Mouse (Mus musculus) stomach, embryonic 14.5 days (tissue): Measurements from ENCODE around the gene Slc1a5. TPM values are rescaled to one million over a fixed set of nuclear protein-coding genes. Genes with fewer than 3 reads are reported as not detected.

Experiments used
- ATAC-seq: fragments of 200-750 bp; cut with Nextera tagmentation; 2 replicates; pipeline ENCODE4 v1.8.0; 2017; ENCODE audit warnings: low read depth, moderate TSS enrichment; ENCODE audit not compliant: insufficient number of reproducible peaks, insufficient read depth, low FRiP score
- H3K27ac ChIP-seq: fragments of 300-500 bp; sonication (generic); 2 replicates; pipeline ENCODE4 v1.5.1; 2014; ENCODE audit warnings: mild to moderate bottlenecking, low read length, moderate library complexity, mixed read lengths
- H3K27me3 ChIP-seq: fragments of 300-500 bp; sonication (generic); 2 replicates; pipeline ENCODE4 v1.6.1; 2014; ENCODE audit warnings: low read length, control low read depth, mixed read lengths; ENCODE audit not compliant: control insufficient read depth, insufficient read depth
- H3K36me3 ChIP-seq: fragments of 300-500 bp; sonication (generic); 2 replicates; pipeline ENCODE4 v1.6.1; 2014; ENCODE audit warnings: mild to moderate bottlenecking, control low read depth, low read length, moderate library complexity, mixed read lengths; ENCODE audit not compliant: control insufficient read depth, insufficient read depth
- H3K4me1 ChIP-seq: fragments of 300-500 bp; sonication (generic); 2 replicates; pipeline ENCODE4 v1.6.1; 2014; ENCODE audit warnings: low read length, control low read depth, mixed read lengths; ENCODE audit not compliant: control insufficient read depth, insufficient read depth
- H3K4me2 ChIP-seq: fragments of 300-500 bp; sonication (generic); replicated peaks from 2 replicates; pipeline ENCODE4 v1.6.1; 2014; ENCODE audit warnings: low read depth, low read length, control low read depth
- H3K4me3 ChIP-seq: fragments of 300-500 bp; sonication (generic); 2 replicates; pipeline ENCODE4 v1.5.1; 2014; ENCODE audit warnings: low read depth, low read length, control low read depth
- H3K9ac ChIP-seq: fragments of 300-500 bp; sonication (generic); replicated peaks from 2 replicates; pipeline ENCODE4 v1.6.1; 2014; ENCODE audit warnings: low read depth, mild to moderate bottlenecking, control low read depth, low read length, moderate library complexity, mixed read lengths
- H3K9me3 ChIP-seq: fragments of 300-500 bp; sonication (generic); 2 replicates; pipeline ENCODE4 v1.6.1; 2016; ENCODE audit warnings: low read depth, low read length, control low read depth; ENCODE audit not compliant: control insufficient read depth
- WGBS: fragments of 180-500 bp; shearing (Covaris S2); extraction: QIAGEN DNeasy Blood & Tissue Kit; methylation state at CpG from one replicate; pipeline ENCODE4 v1.1.7; 2014; 5-methylcytosine and 5-hydroxymethylcytosine counted together
- polyA plus RNA-seq: library from polyadenylated mRNA; unstranded; fragments of >200 nt; fragmentation: Nextera tagmentation; extraction: Ambion mirVana; gene quantifications from 2 replicates; pipeline ENCODE4 v1.2.1, GENCODE M21; 2014

Slc1a5 gene
- polyA plus RNA-seq, 1 experiment from 2014 or later: 36.7 TPM

DNA sequence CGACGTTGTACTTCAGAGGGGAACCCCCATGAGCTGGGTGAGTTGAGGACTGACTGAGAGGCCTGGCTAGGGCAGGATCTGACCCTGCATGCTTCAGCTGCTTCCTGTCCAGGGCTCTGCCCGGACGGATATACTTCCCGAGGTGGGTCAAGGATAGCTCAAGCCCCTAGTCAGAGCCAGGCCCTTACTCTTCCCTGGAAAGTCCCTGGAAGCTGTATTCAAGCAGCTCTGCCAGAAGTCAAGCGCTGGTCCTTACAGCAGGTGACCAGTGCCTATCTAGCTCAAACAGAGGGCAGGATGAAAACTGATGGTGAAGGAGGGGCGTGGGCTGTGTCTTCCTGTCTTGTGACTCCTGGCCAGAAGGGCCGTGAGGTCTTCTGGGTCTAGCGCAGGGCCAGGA, 49.3 kb downstream of the Slc1a5 start:
- H3K4me2 ChIP-seq: no peak overlapping the region
- H3K9ac ChIP-seq: no peak overlapping the region
- no peak for ATAC-seq
- H3K27ac ChIP-seq: no peak overlapping the region
- H3K9me3 ChIP-seq: no peaks in the 10 kb centered on the region
- H3K36me3 ChIP-seq: peaks cover 89% of the 10 kb centered on the region
- H3K4me1 ChIP-seq: no peaks in the 10 kb centered on the region
- 80% methylated on average over 9 of the region's 9 CpGs for WGBS
- no peaks in the 10 kb centered on the region for H3K27me3 ChIP-seq
- no peak overlapping the region for H3K4me3 ChIP-seq

DNA sequence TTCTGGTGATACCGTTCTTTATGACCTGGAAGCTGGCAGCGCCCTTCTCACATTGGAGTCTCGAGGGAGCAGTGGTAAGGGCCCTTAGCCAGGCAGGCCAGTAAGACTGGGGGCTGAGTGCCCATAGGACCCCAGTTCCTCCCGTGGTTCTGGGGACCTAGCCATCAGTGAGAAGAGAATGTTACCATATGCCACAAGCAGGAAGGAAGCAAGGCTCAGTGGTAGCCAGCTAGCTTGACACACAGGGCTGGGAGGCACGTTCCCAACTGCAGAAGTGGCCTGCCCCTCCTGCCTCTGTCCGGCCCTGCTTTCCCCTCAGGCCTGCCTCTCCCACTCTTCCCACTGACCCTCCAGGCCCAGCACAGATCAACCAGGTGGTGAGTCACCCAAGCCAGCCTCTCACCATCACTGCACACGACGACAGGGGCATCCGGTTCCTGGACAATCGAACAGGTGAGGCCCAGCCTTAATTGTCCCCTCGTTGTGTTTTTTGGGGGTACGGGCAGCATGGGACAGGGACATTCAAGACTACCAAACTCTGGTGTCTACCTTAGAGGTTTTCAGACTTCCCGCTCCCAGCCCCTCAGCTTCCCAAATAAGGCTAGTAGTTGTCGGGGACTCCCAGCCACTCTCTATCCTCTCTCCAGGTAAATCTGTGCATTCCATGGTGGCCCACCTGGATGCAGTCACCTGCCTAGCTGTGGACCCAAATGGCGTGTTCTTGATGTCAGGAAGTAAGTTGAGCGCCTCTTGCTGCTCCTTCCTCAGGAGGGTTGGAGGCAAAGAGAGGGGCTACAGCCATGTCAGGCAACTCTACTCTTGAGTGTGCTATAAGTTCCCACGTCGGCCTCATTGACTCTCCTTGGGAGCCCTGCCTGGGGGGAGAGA, 57.0 kb downstream of the Slc1a5 start:
- no peak overlapping the region for H3K4me3 ChIP-seq
- ATAC-seq: no peak
- no peak overlapping the region for H3K9ac ChIP-seq
- no peaks in the 10 kb centered on the region for H3K27me3 ChIP-seq
- 91% methylated on average over 18 of the region's 18 CpGs for WGBS
- H3K36me3 ChIP-seq: peaks cover 59% of the 10 kb centered on the region
- H3K4me2 ChIP-seq: no peak overlapping the region
- no peaks in the 10 kb centered on the region for H3K9me3 ChIP-seq
- H3K4me1 ChIP-seq: 0 out of 2 replicates have a peak, but pooled peaks cover 5% of the 10 kb centered on the region
- H3K27ac ChIP-seq: no peak overlapping the region

DNA sequence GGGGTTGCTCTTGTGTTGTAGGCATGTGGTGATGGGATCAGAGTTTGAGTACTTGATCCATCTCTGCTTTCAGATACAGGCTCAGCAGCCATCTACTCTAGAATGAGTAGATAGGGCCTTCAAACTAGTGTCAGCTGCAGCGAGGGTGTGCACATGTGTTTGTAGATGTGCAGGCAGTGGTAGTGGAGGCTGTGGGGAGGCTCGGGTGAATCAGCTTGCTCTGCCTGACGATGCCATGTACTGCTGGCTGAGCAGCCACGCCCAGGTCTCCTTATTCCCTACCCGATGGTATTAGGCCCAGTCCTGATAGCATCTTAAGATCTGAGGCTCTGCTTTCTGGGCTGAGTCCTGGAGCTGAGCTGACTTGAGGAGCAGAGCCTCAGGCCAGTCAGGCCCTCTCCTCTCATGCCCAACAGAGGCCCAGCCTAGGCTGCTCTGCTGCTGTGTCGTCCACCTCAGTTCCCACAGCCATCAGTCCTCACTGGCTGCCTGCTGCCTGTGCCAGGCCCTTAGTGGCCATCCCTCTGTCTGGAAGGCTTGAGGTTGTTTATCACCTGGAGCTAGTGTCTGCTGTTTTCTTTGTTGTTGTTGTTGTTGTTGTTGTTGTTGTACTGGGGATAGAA, 57.8 kb downstream of the Slc1a5 start:
- H3K36me3 ChIP-seq: peaks cover 51% of the 10 kb centered on the region
- no peaks in the 10 kb centered on the region for H3K27me3 ChIP-seq
- no peak overlapping the region for H3K9ac ChIP-seq
- H3K4me1 ChIP-seq: peaks cover 7% of the 10 kb centered on the region; the same call in 1 of the 2 replicates
- no peak overlapping the region for H3K27ac ChIP-seq
- no peaks in the 10 kb centered on the region for H3K9me3 ChIP-seq
- ATAC-seq: no peak
- H3K4me3 ChIP-seq: no peak overlapping the region
- H3K4me2 ChIP-seq: no peak overlapping the region
- 77% methylated on average over 6 of the region's 6 CpGs for WGBS

DNA sequence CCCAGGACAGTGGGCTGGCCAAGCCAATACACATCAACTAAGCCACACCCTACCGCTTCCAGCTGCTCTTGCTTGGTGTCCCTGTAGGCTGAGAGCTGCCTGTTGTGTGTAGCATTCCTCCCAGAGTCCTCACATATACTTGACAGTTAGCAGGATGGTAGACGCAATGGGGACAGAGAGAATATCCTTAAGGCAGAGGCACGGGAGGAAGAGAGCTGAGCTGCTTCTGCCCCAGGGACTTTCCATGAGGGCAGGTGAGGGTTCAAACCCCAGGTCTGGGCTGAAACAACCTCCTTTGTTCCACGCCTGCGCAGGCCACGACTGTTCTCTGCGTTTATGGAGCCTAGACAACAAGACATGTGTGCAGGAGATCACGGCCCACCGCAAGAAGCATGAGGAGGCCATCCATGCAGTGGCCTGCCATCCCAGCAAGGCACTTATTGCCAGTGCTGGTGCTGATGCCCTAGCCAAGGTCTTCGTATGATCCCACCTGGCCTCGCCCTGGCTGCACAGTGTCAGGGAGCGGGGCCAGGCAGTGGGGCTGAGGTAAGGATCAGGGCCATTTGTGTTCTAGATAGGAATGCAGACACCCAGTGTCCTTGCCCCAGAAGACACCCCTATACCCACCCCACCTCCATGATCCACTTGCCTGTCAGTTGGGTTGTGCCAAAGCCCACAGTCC, 58.4 kb downstream of the Slc1a5 start:
- Histone ChIP-seq H3K27me3 (no peaks in the 10 kb centered on the region), H3K4me2 (no peak overlapping the region), H3K9ac (no peak overlapping the region), H3K4me3 (no peak overlapping the region), H3K4me1 (peaks cover 11% of the 10 kb centered on the region; the same call in 1 of the 2 replicates), H3K9me3 (no peaks in the 10 kb centered on the region), H3K36me3 (peaks cover 45% of the 10 kb centered on the region), H3K27ac (no peak overlapping the region)
- no peak for ATAC-seq
- WGBS: 94% methylated on average over 12 of the region's 12 CpGs

DNA sequence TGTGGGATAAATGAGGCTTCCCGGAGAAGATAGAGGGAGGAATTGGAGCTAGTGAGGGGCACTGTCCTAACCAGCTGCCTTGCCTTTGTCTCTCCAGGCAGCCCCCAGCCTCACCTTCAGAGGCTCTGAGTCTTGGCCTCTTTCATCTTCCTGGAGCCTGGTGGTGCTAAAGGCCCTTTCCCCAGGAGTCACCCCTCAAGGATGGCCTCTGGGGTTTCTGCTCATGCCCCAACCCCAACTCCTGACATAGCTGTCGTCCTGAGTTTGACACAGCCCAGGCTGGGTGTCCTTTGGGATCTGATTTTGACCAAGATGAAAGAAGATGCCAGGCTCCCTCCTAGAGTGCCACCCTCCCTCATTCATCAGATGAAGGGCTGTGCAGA, 59.0 kb downstream of the Slc1a5 start:
- no peak for ATAC-seq
- Histone ChIP-seq H3K4me2 (no peak overlapping the region), H3K27me3 (no peaks in the 10 kb centered on the region), H3K36me3 (peaks cover 39% of the 10 kb centered on the region), H3K4me3 (no peak overlapping the region), H3K9me3 (no peaks in the 10 kb centered on the region), H3K27ac (no peak overlapping the region), H3K4me1 (peaks cover 16% of the 10 kb centered on the region; the same call in 1 of the 2 replicates), H3K9ac (no peak overlapping the region)
- 87% methylated on average over 2 of the region's 2 CpGs for WGBS

DNA sequence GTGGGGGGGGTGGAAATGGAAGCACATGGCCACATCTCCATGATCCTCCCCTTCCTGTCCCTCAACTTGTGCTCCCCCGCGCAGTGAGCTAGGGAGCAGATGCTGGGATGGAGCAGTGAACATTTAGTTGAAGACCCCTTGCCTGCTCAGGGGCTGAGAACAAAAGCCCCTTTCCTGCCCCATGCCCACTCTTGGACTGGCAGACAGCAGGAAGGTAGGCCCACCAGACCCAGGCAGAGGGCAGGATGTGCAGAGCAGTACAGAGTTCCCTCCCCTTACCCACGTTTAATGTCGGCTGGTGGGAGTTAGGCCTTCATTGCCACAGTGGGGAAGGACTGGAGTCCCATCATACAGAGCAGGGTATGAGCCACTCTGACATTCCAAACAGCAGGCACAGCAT, 59.9 kb downstream of the Slc1a5 start:
- Histone ChIP-seq H3K9ac (no peak overlapping the region), H3K36me3 (peaks cover 38% of the 10 kb centered on the region), H3K4me2 (no peak overlapping the region), H3K9me3 (no peaks in the 10 kb centered on the region), H3K27ac (peak overlapping the region; percentile 64; the same call in 1 of the 2 replicates), H3K4me3 (no peak overlapping the region), H3K4me1 (peaks cover 20% of the 10 kb centered on the region; the same call in 1 of the 2 replicates), H3K27me3 (no peaks in the 10 kb centered on the region)
- ATAC-seq: no peak
- 73% methylated on average over 4 of the region's 4 CpGs for WGBS

DNA sequence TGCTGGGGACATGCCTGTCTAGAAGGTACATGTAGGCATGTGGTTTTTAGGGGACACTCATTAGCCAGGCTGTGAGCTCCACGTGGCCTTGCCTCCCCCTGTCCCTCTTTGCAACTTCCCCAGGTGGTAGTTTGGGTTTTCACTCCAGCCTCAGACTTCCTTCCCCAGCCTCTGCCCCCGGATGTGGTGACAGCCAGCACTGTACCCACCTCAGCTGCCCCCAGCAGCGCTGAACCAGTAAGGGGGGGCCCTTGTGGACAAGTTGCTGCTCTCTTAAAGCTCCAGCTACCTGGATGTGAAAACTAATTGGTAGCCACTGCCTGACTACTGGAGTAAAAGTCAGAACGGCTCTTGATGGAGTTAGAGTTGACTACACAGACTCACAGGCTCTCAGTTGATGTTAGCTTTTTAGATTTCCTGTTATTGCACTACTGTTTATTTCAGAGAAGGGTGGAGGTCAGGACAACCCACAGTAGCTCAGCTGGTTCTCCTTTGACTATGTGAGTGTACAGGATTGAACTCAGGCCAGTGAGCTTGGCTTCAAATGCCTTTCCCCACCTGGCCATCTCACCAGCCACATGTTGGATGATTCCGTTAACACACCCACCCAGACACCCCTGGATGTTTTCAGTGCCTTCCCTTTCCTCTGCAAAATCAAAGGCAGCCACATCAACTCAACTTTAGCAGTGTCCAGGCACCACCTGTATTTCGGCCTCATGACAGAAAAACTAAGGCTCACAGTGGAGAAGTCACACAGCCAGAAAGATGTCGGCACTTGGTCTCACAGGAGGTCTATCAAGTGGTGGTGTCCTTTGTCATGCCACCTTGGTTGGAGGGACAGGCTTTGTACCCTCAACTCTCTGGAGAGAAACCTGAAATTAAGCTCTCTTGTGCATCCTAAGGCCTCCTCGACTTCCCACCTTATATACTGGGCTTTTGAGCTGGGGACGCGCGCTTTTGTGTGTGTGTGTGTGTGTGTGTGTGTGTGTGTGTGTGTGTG, 60.7 kb downstream of the Slc1a5 start:
- Histone ChIP-seq H3K36me3 (peaks cover 34% of the 10 kb centered on the region), H3K27me3 (no peaks in the 10 kb centered on the region), H3K9me3 (no peaks in the 10 kb centered on the region), H3K4me3 (peak overlapping the region; percentile 45), H3K4me2 (peak overlapping the region; percentile 83), H3K4me1 (peaks cover 20% of the 10 kb centered on the region; the same call in 1 of the 2 replicates), H3K9ac (no peak overlapping the region), H3K27ac (peak overlapping the region; percentile 64; the same call in 1 of the 2 replicates)
- WGBS: 34% methylated on average over 11 of the region's 11 CpGs
- no peak for ATAC-seq
